Mouse (Mus musculus): Measurements from ENCODE around the gene Calm2. TPM values are rescaled to one million over a fixed set of nuclear protein-coding genes. Genes with fewer than 3 reads are reported as not detected.

The Calm2 gene
- 28.9 and 30.5 TPM in 2 replicates for polyA plus RNA-seq (2012; rRNA removed)

GRCm38 (mm10) chr17:87446767-87447611 lies at the start of gene Calm2:
Gene Calm2, minus strand, starts transcription at chr17:87446935.

GRCm38 (mm10) chr17:87427511-87427910 lies 19.2 kb downstream of the Calm2 start, which contains the start of gene Stpg4:
Gene Stpg4, minus strand, starts transcription at chr17:87427741.

Other genes starting within 250 kb of the Calm2 start
- 69.9 and 85.3 TPM in 2 replicates for gene Mcfd2, start 181.0 kb downstream of the Calm2 start, polyA plus RNA-seq (2012; rRNA removed)
- gene Ttc7, start 164.0 kb downstream of the Calm2 start, polyA plus RNA-seq (2012; rRNA removed) = 73.7 and 128 TPM in 2 replicates
- not detected in 2 replicates for gene Stpg4, start 19.2 kb downstream of the Calm2 start, polyA plus RNA-seq (2012; rRNA removed)
- gene Epcam, start 189.0 kb upstream of the Calm2 start, polyA plus RNA-seq (2012; rRNA removed) = 1,013 and 1,027 TPM in 2 replicates
- 4.8 and 6.6 TPM in 2 replicates for gene Msh2, start 225.4 kb upstream of the Calm2 start, polyA plus RNA-seq (2012; rRNA removed)

All from colon, adult 2 months (tissue).